Mouse (Mus musculus) embryo, embryonic 10 days (tissue): ENCODE data around the gene OR5BS1P.
A peak's percentile ranks its signal among the peaks of the same experiment; 100 is the strongest.
"Not testable (repeated sequence)": the region's sequence is repeated elsewhere in the genome, so short reads cannot be mapped to it uniquely, and the experiment has no call there.

Experiments
- DNase-seq: peaks from one replicate; pipeline ENCODE4 v3.0.0-alpha.2; 2015; ENCODE audit warnings: low spot score

Gene OR5BS1P

GRCm38 (mm10) chr15:98469596-98469995 lies at the start of gene OR5BS1P:
TSS of gene OR5BS1P (plus strand) at chr15:98469896.
- no peak for DNase-seq

GRCm38 (mm10) chr15:98420897-98421296 lies 48.8 kb upstream of the OR5BS1P start:
- no peak for DNase-seq

- peak; percentile 12 for DNase-seq
Observed at GRCm38 (mm10) chr15:98424326-98424725, 45.4 kb upstream of the OR5BS1P start.

DNA sequence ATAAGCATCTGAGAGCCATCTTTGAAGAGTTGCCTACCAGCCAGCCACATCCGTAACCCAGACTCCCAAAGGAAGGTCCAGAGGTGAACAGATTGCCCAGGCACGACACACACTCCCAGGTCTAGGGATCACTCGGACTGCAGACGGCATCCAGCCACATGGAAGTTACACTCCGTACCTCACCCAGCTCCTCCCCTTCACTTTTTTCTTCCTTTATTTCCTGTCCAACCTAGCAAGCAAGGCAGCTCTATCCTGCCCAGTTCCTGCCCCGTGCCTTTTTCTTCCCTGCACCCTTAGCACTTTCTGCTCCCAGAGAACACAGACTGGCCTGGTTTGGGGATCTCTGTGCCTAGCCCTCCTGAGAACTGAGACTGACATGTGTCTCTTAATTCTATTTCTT lies 44.9 kb upstream of the OR5BS1P start:
- DNase-seq, result no peak

DNA sequence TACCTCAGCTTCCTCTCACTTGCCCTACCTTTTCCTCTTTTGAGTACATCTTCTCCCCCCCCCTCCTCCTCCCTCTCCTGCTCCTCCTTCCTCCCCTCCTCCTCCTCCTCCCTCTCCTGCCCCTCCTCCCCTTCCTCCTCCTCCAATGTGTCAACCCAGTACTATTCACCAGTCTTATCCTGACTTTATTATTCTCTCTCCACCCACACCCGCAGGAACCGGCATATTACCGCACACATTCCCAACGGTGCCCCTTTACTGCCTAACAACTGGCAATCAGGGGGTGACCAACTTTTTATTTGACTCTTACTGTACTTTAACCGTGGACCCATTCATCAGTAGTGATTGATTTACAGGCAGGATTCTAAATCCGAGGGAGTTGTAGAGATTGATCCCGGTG lies 44.5 kb upstream of the OR5BS1P start:
- no peak for DNase-seq

GRCm38 (mm10) chr15:98430925-98431324 lies 38.8 kb upstream of the OR5BS1P start, which contains the start of gene Olfr282:
TSS of gene Olfr282 (plus strand) at chr15:98431225.
- DNase-seq, result not testable (repeated sequence)

GRCm38 (mm10) chr15:98444561-98444960 lies 25.1 kb upstream of the OR5BS1P start:
- DNase-seq, result no peak

GRCm38 (mm10) chr15:98448521-98448920 lies 21.2 kb upstream of the OR5BS1P start:
- DNase-seq, result peak; percentile 45

DNA sequence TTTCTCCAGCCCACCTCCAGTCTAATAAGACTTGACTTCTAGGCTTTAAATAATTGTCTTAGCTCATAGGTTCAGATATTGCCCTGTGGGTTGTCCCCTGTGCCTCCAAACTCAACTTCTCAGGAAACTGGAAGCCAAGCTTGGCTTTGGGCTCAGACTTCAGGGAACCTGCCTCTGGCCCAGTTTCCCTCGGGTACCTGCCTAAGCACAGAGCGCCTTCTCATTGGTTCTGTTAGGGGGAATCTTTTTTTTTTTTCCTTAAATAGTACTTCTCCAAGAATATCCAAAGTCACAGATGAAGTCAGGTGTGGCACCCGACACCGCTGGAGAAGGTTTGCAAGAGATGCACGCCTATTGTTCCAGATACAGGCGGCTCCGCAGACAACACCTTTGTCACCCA lies 17.4 kb upstream of the OR5BS1P start, which contains the start of gene Olfr281:
TSS of gene Olfr281 (plus strand) at position 301 of the 400 bp plus-strand sequence.
- no peak for DNase-seq

DNA sequence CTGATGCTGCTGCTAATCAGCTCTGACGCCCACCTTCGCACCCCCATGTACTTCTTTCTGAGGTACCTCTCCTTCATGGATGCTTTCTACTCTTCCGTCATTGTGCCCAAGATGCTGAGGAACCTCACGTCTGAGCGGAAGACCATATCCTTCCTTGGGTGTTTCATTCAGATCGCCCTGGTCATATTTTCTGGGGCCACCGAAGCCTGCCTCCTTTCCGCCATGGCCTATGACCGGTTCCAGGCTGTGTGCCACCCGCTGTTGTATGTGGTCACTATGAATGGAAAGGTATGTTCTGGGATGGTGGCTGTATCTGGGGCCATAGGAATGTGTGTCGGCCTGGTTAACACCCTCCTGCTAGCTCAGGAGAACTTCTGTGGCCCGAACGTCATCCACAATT lies 1.8 kb downstream of the OR5BS1P start:
- no peak for DNase-seq

DNA sequence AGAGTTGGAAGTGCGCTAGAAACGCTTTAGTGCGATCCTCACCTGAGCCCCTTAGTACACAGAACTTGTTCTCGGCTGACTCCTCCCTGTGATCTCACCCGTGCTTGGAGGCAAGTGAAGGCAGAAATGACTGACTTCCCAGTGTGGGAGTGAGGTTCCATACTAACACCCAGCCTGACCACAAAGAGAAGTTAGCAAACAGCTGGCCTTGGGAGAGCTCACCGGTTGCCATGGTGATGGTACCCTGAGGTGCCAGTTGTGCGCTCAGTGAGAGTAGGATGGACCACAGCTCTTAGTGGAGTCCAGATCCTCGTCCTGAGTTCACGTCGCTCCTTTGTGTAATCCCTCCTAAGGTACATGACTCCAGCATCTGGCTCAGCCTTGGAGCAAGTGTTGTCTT lies 5.3 kb downstream of the OR5BS1P start:
- DNase-seq, result no peak

- peak; percentile 52 for DNase-seq
Observed at GRCm38 (mm10) chr15:98475382-98475781, 5.7 kb downstream of the OR5BS1P start.

DNA sequence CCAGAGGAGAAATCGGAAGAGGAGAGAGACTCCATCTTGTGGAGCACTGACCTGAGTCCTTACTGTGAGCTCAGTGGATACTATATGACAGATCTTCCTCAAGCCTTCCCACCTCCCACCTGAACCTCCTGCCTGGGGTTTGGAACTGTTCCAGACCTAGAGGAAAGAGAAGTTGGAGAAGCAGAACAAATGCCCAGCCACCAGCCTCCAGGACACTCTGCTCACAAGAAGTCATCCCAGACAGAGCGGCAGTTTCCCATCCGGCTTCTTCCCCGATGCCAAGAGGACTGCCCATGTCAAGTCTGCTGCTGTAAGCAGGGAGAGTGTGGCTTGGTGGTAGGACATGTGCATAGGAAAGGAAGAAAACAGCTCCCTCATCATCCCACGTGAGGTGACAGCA lies 6.6 kb downstream of the OR5BS1P start:
- no peak for DNase-seq

- DNase-seq, result no peak
Observed at GRCm38 (mm10) chr15:98479568-98480102, 9.9 kb downstream of the OR5BS1P start.

GRCm38 (mm10) chr15:98482701-98483100 lies 13.0 kb downstream of the OR5BS1P start, which contains the start of gene Lalba:
TSS of gene Lalba (minus strand) at chr15:98482721.
- DNase-seq, result no peak

GRCm38 (mm10) chr15:98483907-98484886 lies 14.5 kb downstream of the OR5BS1P start:
- DNase-seq, result no peak

DNA sequence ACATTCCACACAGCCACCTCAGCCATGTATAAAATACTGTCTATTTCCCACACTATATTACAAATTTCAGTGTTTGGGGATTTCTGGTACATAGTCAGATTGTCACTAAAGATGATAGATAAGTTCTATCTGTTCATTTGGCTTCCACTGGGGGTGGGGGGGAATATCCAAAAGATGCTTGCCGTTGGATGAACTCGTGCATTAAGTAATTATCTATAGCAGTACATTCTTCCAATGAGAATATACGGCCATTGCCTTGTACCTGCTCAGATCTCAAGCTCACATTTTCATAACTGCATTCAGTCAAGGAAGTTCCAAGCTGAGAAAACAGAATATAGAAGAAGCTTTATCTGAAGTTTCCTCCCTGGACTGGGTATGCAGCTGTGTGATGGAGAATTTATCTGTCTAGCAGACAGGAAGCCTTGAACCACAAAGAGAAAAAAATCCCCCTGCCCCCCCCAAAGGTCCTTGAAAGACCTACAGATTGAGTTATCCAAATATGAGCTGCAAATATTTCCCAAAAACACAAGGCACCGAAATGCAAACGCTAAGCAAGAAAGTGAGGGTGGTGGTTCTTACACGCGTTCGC lies 16.8 kb downstream of the OR5BS1P start:
- DNase-seq, result no peak

GRCm38 (mm10) chr15:98491332-98491731 lies 21.6 kb downstream of the OR5BS1P start:
- DNase-seq, result no peak

GRCm38 (mm10) chr15:98492102-98492501 lies 22.4 kb downstream of the OR5BS1P start, which contains the start of gene Olfr279:
TSS of gene Olfr279 (plus strand) at chr15:98492402.
- DNase-seq, result no peak

DNA sequence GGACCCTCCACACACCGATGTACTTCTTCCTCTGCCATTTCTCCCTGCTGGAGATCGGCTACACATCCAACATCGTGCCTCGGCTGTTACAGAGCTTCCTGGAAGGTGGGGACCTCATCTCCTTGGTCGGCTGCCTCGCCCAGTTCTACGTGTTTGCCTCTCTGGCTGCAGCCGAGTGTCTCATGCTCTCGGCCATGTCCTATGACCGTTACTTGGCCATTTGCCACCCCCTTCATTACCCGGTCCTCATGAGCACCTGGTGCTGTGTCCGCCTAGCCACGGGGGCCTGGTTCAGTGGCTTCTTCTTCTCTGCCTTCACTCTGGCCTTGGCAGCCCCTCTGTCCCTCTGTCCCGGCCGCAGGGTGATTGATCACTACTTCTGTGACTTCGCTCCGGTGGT lies 27.9 kb downstream of the OR5BS1P start:
- DNase-seq, result no peak

- no peak for DNase-seq
Observed at GRCm38 (mm10) chr15:98503317-98503716, 33.6 kb downstream of the OR5BS1P start.

DNA sequence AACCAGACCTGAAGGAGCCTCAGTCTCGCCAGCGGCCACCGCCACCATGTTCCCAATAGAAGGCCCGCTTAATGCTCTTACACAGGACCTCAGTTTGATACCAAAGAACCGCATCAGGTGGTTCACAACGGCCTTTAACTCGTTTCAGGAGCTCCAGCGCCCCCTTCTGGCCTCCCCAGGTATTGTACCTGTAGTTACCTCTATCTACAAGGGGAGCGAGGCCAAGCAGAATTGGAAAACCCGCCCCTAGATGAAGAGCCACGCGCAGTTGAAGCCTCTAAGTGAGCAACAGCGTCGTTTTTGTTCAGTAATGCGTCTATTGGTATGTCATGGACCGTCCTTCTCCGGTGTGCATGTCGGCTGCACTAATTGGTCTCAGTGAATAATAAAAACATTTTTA lies 34.8 kb downstream of the OR5BS1P start:
- DNase-seq, result peak; percentile 75
